Mouse (Mus musculus): ENCODE results near the gene Mink1. TPM values are rescaled to one million over a fixed set of nuclear protein-coding genes. Genes with fewer than 3 reads are reported as not detected.
A peak's percentile ranks its signal among the peaks of the same experiment; 100 is the strongest.

Mink1 gene
- polyA plus RNA-seq, 1 experiment from 2014 or later: 16.0 TPM

GRCm38 (mm10) chr11:70606717-70607116 lies 44.0 kb downstream of the Mink1 start:
- no peaks in the 10 kb centered on the region for H3K27me3 ChIP-seq (replicated peaks; ENCODE audit: control insufficient read depth, insufficient read depth, low read length)
- no peak overlapping the region for H3K27ac ChIP-seq (ENCODE audit: low read depth, low read length)
- no peak overlapping the region for H3K9ac ChIP-seq (ENCODE audit: low read depth, low read length)
- WGBS: 81% methylated on average over 12 of the region's 12 CpGs
- DNase-seq (ENCODE audit: low spot score): no peak
- ATAC-seq (replicated peaks; ENCODE audit: low FRiP score): no peak
- H3K9me3 ChIP-seq (ENCODE audit: control insufficient read depth, low read length): no peaks in the 10 kb centered on the region
- H3K4me2 ChIP-seq: no peak overlapping the region
- no peaks in the 10 kb centered on the region for H3K4me1 ChIP-seq (replicated peaks; ENCODE audit: control insufficient read depth, insufficient read depth, low read length)
- peaks cover 62% of the 10 kb centered on the region for H3K36me3 ChIP-seq (ENCODE audit: control insufficient read depth, insufficient read depth, low read length)
- no peak overlapping the region for H3K4me3 ChIP-seq (ENCODE audit: low read depth, low read length)

- WGBS: 87% methylated on average over 9 of the region's 9 CpGs
- H3K4me2 ChIP-seq: no peak overlapping the region
- DNase-seq (ENCODE audit: low spot score) (no peak), ATAC-seq (replicated peaks; ENCODE audit: low FRiP score) (no peak)
- H3K9me3 ChIP-seq (ENCODE audit: control insufficient read depth, low read length): no peaks in the 10 kb centered on the region
- H3K4me3 ChIP-seq (ENCODE audit: low read depth, low read length): no peak overlapping the region
- no peaks in the 10 kb centered on the region for H3K27me3 ChIP-seq (replicated peaks; ENCODE audit: control insufficient read depth, insufficient read depth, low read length)
- no peak overlapping the region for H3K27ac ChIP-seq (ENCODE audit: low read depth, low read length)
- peaks cover 67% of the 10 kb centered on the region for H3K36me3 ChIP-seq (ENCODE audit: control insufficient read depth, insufficient read depth, low read length)
- H3K9ac ChIP-seq (ENCODE audit: low read depth, low read length): no peak overlapping the region
- H3K4me1 ChIP-seq (replicated peaks; ENCODE audit: control insufficient read depth, insufficient read depth, low read length): no peaks in the 10 kb centered on the region
Observed at GRCm38 (mm10) chr11:70607611-70608010, 44.9 kb downstream of the Mink1 start.

- H3K36me3 ChIP-seq (ENCODE audit: control insufficient read depth, insufficient read depth, low read length): peaks cover 64% of the 10 kb centered on the region
- H3K9ac ChIP-seq (ENCODE audit: low read depth, low read length): no peak overlapping the region
- ATAC-seq (replicated peaks; ENCODE audit: low FRiP score) (peak; percentile 26; the same call in 1 of the 2 replicates), DNase-seq (ENCODE audit: low spot score) (no peak)
- no peaks in the 10 kb centered on the region for H3K27me3 ChIP-seq (replicated peaks; ENCODE audit: control insufficient read depth, insufficient read depth, low read length)
- no peak overlapping the region for H3K27ac ChIP-seq (ENCODE audit: low read depth, low read length)
- no peaks in the 10 kb centered on the region for H3K4me1 ChIP-seq (replicated peaks; ENCODE audit: control insufficient read depth, insufficient read depth, low read length)
- H3K9me3 ChIP-seq (ENCODE audit: control insufficient read depth, low read length): no peaks in the 10 kb centered on the region
- no peak overlapping the region for H3K4me3 ChIP-seq (ENCODE audit: low read depth, low read length)
- 89% methylated on average over 26 of the region's 26 CpGs for WGBS
- H3K4me2 ChIP-seq: no peak overlapping the region
Observed at GRCm38 (mm10) chr11:70608381-70609066, 45.8 kb downstream of the Mink1 start.

- Histone ChIP-seq H3K9ac (ENCODE audit: low read depth, low read length) (no peak overlapping the region), H3K4me2 (no peak overlapping the region), H3K9me3 (ENCODE audit: control insufficient read depth, low read length) (no peaks in the 10 kb centered on the region), H3K27ac (ENCODE audit: low read depth, low read length) (no peak overlapping the region), H3K27me3 (replicated peaks; ENCODE audit: control insufficient read depth, insufficient read depth, low read length) (no peaks in the 10 kb centered on the region; the same call in 1 of the 2 replicates), H3K36me3 (ENCODE audit: control insufficient read depth, insufficient read depth, low read length) (peaks cover 50% of the 10 kb centered on the region), H3K4me3 (ENCODE audit: low read depth, low read length) (no peak overlapping the region), H3K4me1 (replicated peaks; ENCODE audit: control insufficient read depth, insufficient read depth, low read length) (peaks cover 10% of the 10 kb centered on the region)
- ATAC-seq (replicated peaks; ENCODE audit: low FRiP score) (no peak), DNase-seq (ENCODE audit: low spot score) (no peak)
- 89% methylated on average over 4 of the region's 4 CpGs for WGBS
Observed at GRCm38 (mm10) chr11:70610752-70611151, 48.1 kb downstream of the Mink1 start.

- H3K36me3 ChIP-seq (ENCODE audit: control insufficient read depth, insufficient read depth, low read length): peaks cover 37% of the 10 kb centered on the region
- DNase-seq (ENCODE audit: low spot score) (no peak), ATAC-seq (replicated peaks; ENCODE audit: low FRiP score) (no peak)
- no peak overlapping the region for H3K27ac ChIP-seq (ENCODE audit: low read depth, low read length)
- H3K4me1 ChIP-seq (replicated peaks; ENCODE audit: control insufficient read depth, insufficient read depth, low read length): peaks cover 10% of the 10 kb centered on the region
- WGBS: 83% methylated on average over 7 of the region's 7 CpGs
- peaks cover 4% of the 10 kb centered on the region; the same call in 1 of the 2 replicates for H3K27me3 ChIP-seq (replicated peaks; ENCODE audit: control insufficient read depth, insufficient read depth, low read length)
- H3K4me2 ChIP-seq: no peak overlapping the region
- no peak overlapping the region for H3K9ac ChIP-seq (ENCODE audit: low read depth, low read length)
- H3K9me3 ChIP-seq (ENCODE audit: control insufficient read depth, low read length): no peaks in the 10 kb centered on the region
- no peak overlapping the region for H3K4me3 ChIP-seq (ENCODE audit: low read depth, low read length)
Observed at GRCm38 (mm10) chr11:70612505-70612904, 49.8 kb downstream of the Mink1 start.

GRCm38 (mm10) chr11:70615074-70615473 lies 52.4 kb downstream of the Mink1 start:
- DNase-seq (ENCODE audit: low spot score) (peak; percentile 75), ATAC-seq (replicated peaks; ENCODE audit: low FRiP score) (peak; percentile 84)
- peaks cover 10% of the 10 kb centered on the region for H3K4me1 ChIP-seq (replicated peaks; ENCODE audit: control insufficient read depth, insufficient read depth, low read length)
- no peaks in the 10 kb centered on the region for H3K9me3 ChIP-seq (ENCODE audit: control insufficient read depth, low read length)
- WGBS: 2% methylated on average over 17 of the region's 17 CpGs
- H3K27ac ChIP-seq (ENCODE audit: low read depth, low read length): no peak overlapping the region
- H3K9ac ChIP-seq (ENCODE audit: low read depth, low read length): peak overlapping the region; percentile 68
- H3K4me2 ChIP-seq: peak overlapping the region; percentile 99
- peaks cover 17% of the 10 kb centered on the region for H3K36me3 ChIP-seq (ENCODE audit: control insufficient read depth, insufficient read depth, low read length)
- peaks cover 4% of the 10 kb centered on the region; the same call in 1 of the 2 replicates for H3K27me3 ChIP-seq (replicated peaks; ENCODE audit: control insufficient read depth, insufficient read depth, low read length)
- peak overlapping the region; percentile 55 for H3K4me3 ChIP-seq (ENCODE audit: low read depth, low read length)

- Histone ChIP-seq H3K4me2 (peak within 1 kb of the TSS; percentile 99), H3K27me3 (replicated peaks; ENCODE audit: control insufficient read depth, insufficient read depth, low read length) (peaks cover 4% of the 10 kb centered on the region; the same call in 1 of the 2 replicates), H3K4me3 (ENCODE audit: low read depth, low read length) (peak within 1 kb of the TSS; percentile 55), H3K9me3 (ENCODE audit: control insufficient read depth, low read length) (no peaks in the 10 kb centered on the region), H3K9ac (ENCODE audit: low read depth, low read length) (peak within 1 kb of the TSS; percentile 68), H3K4me1 (replicated peaks; ENCODE audit: control insufficient read depth, insufficient read depth, low read length) (peaks cover 10% of the 10 kb centered on the region), H3K36me3 (ENCODE audit: control insufficient read depth, insufficient read depth, low read length) (peaks cover 11% of the 10 kb centered on the region), H3K27ac (ENCODE audit: low read depth, low read length) (no peak within 1 kb of the TSS)
- WGBS: 17% methylated on average over 21 of the region's 21 CpGs
- 0 out of 2 replicates have a peak, but pooled peaks have one; percentile 11 for ATAC-seq (replicated peaks; ENCODE audit: low FRiP score)
- no peak for DNase-seq (ENCODE audit: low spot score)
Observed at GRCm38 (mm10) chr11:70615516-70616093, 52.9 kb downstream of the Mink1 start, which contains the start of gene 4930544D05Rik. TSS of gene 4930544D05Rik (plus strand) at chr11:70615848.

GRCm38 (mm10) chr11:70619101-70619500 lies 56.4 kb downstream of the Mink1 start, which contains the start of gene Chrne:
TSS of gene Chrne (minus strand) at chr11:70619216.
- Histone ChIP-seq H3K36me3 (ENCODE audit: control insufficient read depth, insufficient read depth, low read length) (no peaks in the 10 kb centered on the region), H3K4me3 (ENCODE audit: low read depth, low read length) (no peak within 1 kb of the TSS), H3K9ac (ENCODE audit: low read depth, low read length) (no peak within 1 kb of the TSS), H3K27me3 (replicated peaks; ENCODE audit: control insufficient read depth, insufficient read depth, low read length) (peaks cover 4% of the 10 kb centered on the region; the same call in 1 of the 2 replicates), H3K4me2 (no peak within 1 kb of the TSS), H3K9me3 (ENCODE audit: control insufficient read depth, low read length) (no peaks in the 10 kb centered on the region), H3K4me1 (replicated peaks; ENCODE audit: control insufficient read depth, insufficient read depth, low read length) (peaks cover 16% of the 10 kb centered on the region), H3K27ac (ENCODE audit: low read depth, low read length) (no peak within 1 kb of the TSS)
- no peak for ATAC-seq (replicated peaks; ENCODE audit: low FRiP score)
- DNase-seq (ENCODE audit: low spot score): no peak
- 26% methylated on average over 1 of the region's 1 CpGs for WGBS
